Mouse (Mus musculus): ENCODE data around the gene Ube3b.

- no peak for TF ChIP-seq EP300 (IDR thresholded peaks at IDR 0.05; ENCODE audit: low read depth)
- TF ChIP-seq CTCF (IDR thresholded peaks at IDR 0.05; ENCODE audit: low read depth) = no peak
Measured at GRCm38 (mm10) chr5:114393169-114393568, 12.8 kb downstream of the Ube3b start.

All from heart, postnatal 0 days (tissue).